Mouse (Mus musculus) forebrain, embryonic 11.5 days (tissue): Measurements from ENCODE around the gene Ssh3. TPM values are rescaled to one million over a fixed set of nuclear protein-coding genes. Genes with fewer than 3 reads are reported as not detected.

Experiments
- ATAC-seq: fragments of 200-750 bp; cut with Nextera tagmentation; replicated peaks from 2 replicates; pipeline ENCODE4 v1.8.0; 2017; ENCODE audit warnings: moderate TSS enrichment; ENCODE audit not compliant: low FRiP score
- DNase-seq: peaks from one replicate; pipeline ENCODE4 v3.0.0-alpha.2; 2017; ENCODE audit warnings: low spot score
- H3K27ac ChIP-seq: fragments of 300-500 bp; sonication (generic); 2 replicates; pipeline ENCODE4 v1.5.1; 2014; ENCODE audit warnings: low read depth, low read length
- H3K27me3 ChIP-seq: fragments of 300-500 bp; sonication (generic); 2 replicates; pipeline ENCODE4 v1.6.1; 2014; ENCODE audit warnings: mild to moderate bottlenecking, low read length, mixed read lengths; ENCODE audit not compliant: control insufficient read depth, insufficient read depth
- H3K36me3 ChIP-seq: fragments of 300-500 bp; sonication (generic); 2 replicates; pipeline ENCODE4 v1.6.1; 2014; ENCODE audit warnings: mild to moderate bottlenecking, low read length, moderate library complexity, mixed read lengths; ENCODE audit not compliant: control insufficient read depth, insufficient read depth
- H3K4me1 ChIP-seq: fragments of 300-500 bp; sonication (generic); replicated peaks from 2 replicates; pipeline ENCODE4 v1.6.1; 2014; ENCODE audit warnings: low read length, mixed read lengths; ENCODE audit not compliant: control insufficient read depth, insufficient read depth
- H3K4me2 ChIP-seq: fragments of 300-500 bp; sonication (generic); 2 replicates; pipeline ENCODE4 v1.6.1; 2014; ENCODE audit warnings: low read depth, mild to moderate bottlenecking, low read length, moderate library complexity, mixed read lengths; ENCODE audit not compliant: severe bottlenecking
- H3K4me3 ChIP-seq: fragments of 300-500 bp; sonication (generic); 2 replicates; pipeline ENCODE4 v1.5.1; 2014; ENCODE audit warnings: low read depth, low read length
- H3K9ac ChIP-seq: fragments of 300-500 bp; sonication (generic); 2 replicates; pipeline ENCODE4 v1.6.1; 2014; ENCODE audit warnings: low read length
- H3K9me3 ChIP-seq: fragments of 300-500 bp; sonication (generic); 2 replicates; pipeline ENCODE4 v1.6.1; 2016; ENCODE audit warnings: low read length, mixed read lengths; ENCODE audit not compliant: control insufficient read depth
- WGBS: fragments of 180-500 bp; shearing (Covaris S2); extraction: QIAGEN DNeasy Blood & Tissue Kit; methylation state at CpG from one replicate; pipeline ENCODE4 v1.1.7; 2014; 5-methylcytosine and 5-hydroxymethylcytosine counted together
- polyA plus RNA-seq: library from polyadenylated mRNA; unstranded; fragments of >200 nt; fragmentation: Nextera tagmentation; extraction: Ambion mirVana; gene quantifications from 2 replicates; pipeline ENCODE4 v1.2.1, GENCODE M21; 2014

Gene Ssh3
- polyA plus RNA-seq, 1 experiment from 2014 or later = 3.3 TPM

DNA sequence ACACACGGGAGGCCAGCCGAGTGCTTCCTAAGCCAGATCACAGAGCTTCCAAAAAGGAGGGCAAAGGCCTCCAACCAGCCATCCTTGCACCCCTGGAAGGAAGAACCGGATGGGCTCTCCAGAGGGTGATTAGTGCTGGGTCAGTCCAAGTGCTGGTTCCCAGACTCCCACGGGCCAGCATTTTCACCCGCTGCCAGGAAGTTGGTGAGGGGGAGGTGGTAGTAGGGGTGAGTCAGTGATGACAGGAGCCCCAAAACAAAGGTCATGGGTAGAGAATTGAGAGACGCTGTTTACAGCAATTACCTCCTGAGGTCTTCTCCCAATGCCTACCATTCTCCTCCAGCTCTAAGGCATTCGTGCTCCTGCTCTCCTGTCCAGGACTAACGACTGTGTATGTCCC, 38.6 kb downstream of the Ssh3 start:
- Histone ChIP-seq H3K9me3 (no peaks in the 10 kb centered on the region), H3K27ac (no peak overlapping the region), H3K4me2 (no peak overlapping the region), H3K9ac (no peak overlapping the region), H3K27me3 (no peaks in the 10 kb centered on the region), H3K36me3 (no peaks in the 10 kb centered on the region), H3K4me1 (no peaks in the 10 kb centered on the region; the same call in 1 of the 2 replicates), H3K4me3 (no peak overlapping the region)
- ATAC-seq = no peak
- DNase-seq = no peak
- 77% methylated on average over 8 of the region's 8 CpGs for WGBS

DNA sequence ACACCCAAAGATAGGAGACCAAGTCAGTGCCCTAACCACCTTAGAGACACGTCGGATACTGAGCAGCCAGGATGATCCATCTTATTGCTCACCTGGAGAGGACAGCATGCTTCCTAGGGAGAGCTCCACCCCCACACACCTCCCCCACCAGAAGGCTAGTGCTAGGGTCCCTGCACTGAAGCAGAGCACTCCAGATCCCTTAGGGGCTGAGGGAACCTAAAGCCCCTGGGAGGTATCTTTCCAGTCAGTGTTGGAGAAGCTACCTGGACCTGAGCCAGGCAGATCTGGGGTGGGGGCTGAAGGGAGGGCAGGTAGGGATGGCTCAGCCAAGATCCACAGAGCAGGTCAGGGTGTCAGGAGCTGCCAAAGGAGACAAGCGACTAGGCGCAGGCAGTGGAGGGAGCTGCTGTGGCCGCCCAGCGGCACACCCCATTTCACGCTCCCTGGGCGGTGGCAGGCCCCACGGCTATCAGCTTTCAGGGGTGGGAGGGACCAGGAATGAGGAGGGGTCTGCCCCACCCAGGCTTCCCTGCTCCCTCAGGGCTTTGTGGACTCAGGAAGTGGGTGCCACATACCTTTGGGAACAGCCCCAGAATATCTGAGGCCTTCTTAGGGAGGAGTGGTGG, 39.4 kb downstream of the Ssh3 start:
- no peak for ATAC-seq
- DNase-seq = no peak
- Histone ChIP-seq H3K4me1 (no peaks in the 10 kb centered on the region; the same call in 1 of the 2 replicates), H3K4me2 (no peak overlapping the region), H3K36me3 (no peaks in the 10 kb centered on the region), H3K27ac (no peak overlapping the region), H3K9me3 (no peaks in the 10 kb centered on the region), H3K4me3 (no peak overlapping the region), H3K27me3 (no peaks in the 10 kb centered on the region), H3K9ac (no peak overlapping the region)
- WGBS = 44% methylated on average over 9 of the region's 9 CpGs

DNA sequence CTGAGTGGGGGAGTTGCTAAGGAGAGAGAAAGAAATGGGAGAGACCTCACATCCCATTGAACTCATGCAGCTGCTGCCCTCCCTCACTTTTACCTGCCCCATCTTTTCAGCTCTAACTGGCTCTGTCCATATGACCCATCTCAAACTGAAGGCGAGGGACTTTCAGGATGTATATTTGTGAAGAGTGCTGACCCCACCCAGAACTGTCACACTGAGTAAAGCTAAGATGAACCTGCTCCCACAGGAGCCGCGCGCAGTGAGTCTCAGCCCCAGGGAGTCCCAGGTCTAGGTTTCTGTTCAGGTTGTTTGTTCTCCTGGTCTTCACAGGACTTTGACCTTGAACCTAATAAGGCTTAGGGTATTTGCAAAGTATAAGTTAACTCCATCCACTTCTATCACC, 40.1 kb downstream of the Ssh3 start:
- no peaks in the 10 kb centered on the region for H3K36me3 ChIP-seq
- WGBS = 79% methylated on average over 4 of the region's 4 CpGs
- DNase-seq = no peak

DNA sequence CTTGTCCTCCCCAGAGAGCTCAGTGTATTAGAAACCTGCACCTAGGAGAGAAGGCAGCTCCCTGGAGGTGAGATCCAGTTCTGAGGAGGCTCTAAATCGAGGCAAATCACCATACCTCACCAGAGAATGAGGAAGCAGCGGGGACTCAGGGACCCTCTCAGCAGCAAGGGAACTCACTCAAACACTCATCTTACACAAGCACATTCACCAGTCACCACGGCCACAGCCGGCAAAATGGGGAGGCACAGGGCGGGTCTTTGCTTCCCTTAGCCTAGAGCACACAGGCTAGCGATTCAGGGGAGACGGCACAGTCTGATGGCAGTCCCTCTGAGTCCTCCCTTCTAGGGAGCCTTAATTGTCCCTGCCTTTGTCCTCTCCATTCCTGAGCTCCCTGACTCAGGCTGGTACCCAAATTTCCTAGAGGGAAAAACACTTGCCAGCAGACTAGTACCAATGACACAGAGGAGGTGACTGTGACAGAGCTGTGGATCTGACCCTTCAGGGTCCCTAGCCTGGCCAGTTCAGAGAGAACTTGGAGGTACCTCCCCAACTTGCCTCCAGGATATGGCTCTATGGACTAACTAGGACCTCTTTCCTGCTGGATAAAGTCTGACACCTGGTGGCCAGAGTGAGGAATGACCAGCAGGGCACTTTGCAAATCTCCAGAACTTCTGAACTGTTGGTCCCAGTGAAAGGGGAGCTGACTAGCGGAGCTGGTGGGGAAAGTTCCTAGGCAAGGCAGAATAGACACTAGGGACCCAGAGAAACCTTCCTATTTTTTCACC, 40.9 kb downstream of the Ssh3 start:
- Histone ChIP-seq H3K4me2 (no peak overlapping the region), H3K4me3 (no peak overlapping the region), H3K4me1 (no peaks in the 10 kb centered on the region; the same call in 1 of the 2 replicates), H3K36me3 (no peaks in the 10 kb centered on the region), H3K9ac (no peak overlapping the region), H3K9me3 (no peaks in the 10 kb centered on the region), H3K27me3 (no peaks in the 10 kb centered on the region), H3K27ac (no peak overlapping the region)
- WGBS = 26% methylated on average over 8 of the region's 8 CpGs
- ATAC-seq = peak; percentile 55; the same call in 1 of the 2 replicates
- DNase-seq = peak; percentile 85

More for the DNA sequence above, 40.1 kb downstream of the Ssh3 start:
- Histone ChIP-seq H3K9ac (no peak overlapping the region), H3K4me1 (no peaks in the 10 kb centered on the region; the same call in 1 of the 2 replicates), H3K4me3 (no peak overlapping the region), H3K27ac (no peak overlapping the region), H3K9me3 (no peaks in the 10 kb centered on the region), H3K27me3 (no peaks in the 10 kb centered on the region), H3K4me2 (no peak overlapping the region)
- no peak for ATAC-seq

DNA sequence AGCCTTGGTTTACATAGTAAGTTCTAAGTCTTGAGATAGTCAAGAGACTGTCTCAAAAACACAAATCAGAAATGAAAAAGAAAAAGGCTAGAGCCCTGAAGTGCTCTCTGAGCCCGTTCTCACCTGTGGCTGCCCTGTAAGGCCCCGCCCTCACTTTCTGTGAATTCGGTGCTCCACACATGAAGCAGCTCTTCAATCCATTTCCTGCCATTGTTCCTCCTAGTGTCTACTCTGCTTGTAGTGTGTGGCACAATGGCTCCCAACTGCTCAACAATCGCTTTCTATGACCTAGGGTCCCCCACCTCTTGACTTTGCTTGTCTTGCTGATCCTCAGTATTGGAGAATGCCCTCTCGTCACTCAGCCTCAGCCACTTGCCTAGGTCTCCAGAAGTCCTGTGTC, 41.5 kb downstream of the Ssh3 start:
- ATAC-seq (no peak), DNase-seq (no peak)
- no peaks in the 10 kb centered on the region for H3K36me3 ChIP-seq
- H3K4me1 ChIP-seq = no peaks in the 10 kb centered on the region; the same call in 1 of the 2 replicates
- WGBS = 69% methylated on average over 5 of the region's 5 CpGs
- no peaks in the 10 kb centered on the region for H3K9me3 ChIP-seq
- H3K9ac ChIP-seq = no peak overlapping the region
- no peak overlapping the region for H3K4me3 ChIP-seq
- no peak overlapping the region for H3K27ac ChIP-seq
- H3K27me3 ChIP-seq = no peaks in the 10 kb centered on the region
- no peak overlapping the region for H3K4me2 ChIP-seq

DNA sequence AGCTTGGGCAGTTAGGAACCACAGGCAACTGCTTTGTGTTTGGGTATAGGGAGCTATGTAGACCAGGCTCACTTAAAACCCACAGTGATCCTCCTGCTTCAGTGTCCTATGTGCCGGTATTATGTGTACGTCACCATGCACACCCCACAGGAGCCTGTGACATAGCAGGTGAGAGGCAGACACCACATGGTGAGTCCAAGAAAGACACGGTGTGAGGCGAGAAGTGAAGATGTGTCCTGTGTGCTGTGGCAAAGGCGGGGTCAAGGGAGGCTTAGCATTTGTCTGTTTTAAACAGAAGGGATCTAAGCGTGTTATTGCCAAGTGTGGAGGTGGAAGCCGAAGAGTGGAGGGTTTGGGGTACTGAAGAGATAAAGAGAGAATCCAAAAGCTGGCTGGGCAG, 42.2 kb downstream of the Ssh3 start:
- Histone ChIP-seq H3K27ac (no peak overlapping the region), H3K4me1 (no peaks in the 10 kb centered on the region), H3K27me3 (no peaks in the 10 kb centered on the region), H3K4me3 (no peak overlapping the region), H3K36me3 (no peaks in the 10 kb centered on the region), H3K9ac (no peak overlapping the region), H3K4me2 (no peak overlapping the region), H3K9me3 (no peaks in the 10 kb centered on the region)
- 90% methylated on average over 7 of the region's 7 CpGs for WGBS
- no peak for DNase-seq
- ATAC-seq = no peak

DNA sequence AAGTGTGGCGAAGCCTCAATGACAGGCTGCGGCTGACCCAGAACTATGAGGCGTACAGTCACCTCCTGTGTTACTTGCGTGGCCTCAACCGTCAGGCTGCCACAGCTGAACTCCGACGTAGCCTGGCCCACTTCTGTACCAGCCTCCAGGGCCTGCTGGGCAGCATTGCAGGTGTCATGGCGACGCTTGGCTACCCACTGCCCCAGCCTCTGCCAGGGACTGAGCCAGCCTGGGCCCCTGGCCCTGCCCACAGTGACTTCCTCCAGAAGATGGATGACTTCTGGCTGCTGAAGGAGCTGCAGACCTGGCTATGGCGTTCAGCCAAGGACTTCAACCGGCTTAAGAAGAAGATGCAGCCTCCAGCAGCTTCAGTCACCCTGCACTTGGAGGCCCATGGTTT, 46.8 kb downstream of the Ssh3 start:
- Histone ChIP-seq H3K36me3 (no peaks in the 10 kb centered on the region), H3K4me1 (peaks cover under 1% of the 10 kb centered on the region; the same call in 1 of the 2 replicates), H3K9me3 (no peaks in the 10 kb centered on the region), H3K27ac (no peak overlapping the region), H3K9ac (no peak overlapping the region), H3K4me3 (no peak overlapping the region), H3K4me2 (no peak overlapping the region), H3K27me3 (no peaks in the 10 kb centered on the region)
- ATAC-seq (no peak), DNase-seq (no peak)
- 86% methylated on average over 11 of the region's 11 CpGs for WGBS

DNA sequence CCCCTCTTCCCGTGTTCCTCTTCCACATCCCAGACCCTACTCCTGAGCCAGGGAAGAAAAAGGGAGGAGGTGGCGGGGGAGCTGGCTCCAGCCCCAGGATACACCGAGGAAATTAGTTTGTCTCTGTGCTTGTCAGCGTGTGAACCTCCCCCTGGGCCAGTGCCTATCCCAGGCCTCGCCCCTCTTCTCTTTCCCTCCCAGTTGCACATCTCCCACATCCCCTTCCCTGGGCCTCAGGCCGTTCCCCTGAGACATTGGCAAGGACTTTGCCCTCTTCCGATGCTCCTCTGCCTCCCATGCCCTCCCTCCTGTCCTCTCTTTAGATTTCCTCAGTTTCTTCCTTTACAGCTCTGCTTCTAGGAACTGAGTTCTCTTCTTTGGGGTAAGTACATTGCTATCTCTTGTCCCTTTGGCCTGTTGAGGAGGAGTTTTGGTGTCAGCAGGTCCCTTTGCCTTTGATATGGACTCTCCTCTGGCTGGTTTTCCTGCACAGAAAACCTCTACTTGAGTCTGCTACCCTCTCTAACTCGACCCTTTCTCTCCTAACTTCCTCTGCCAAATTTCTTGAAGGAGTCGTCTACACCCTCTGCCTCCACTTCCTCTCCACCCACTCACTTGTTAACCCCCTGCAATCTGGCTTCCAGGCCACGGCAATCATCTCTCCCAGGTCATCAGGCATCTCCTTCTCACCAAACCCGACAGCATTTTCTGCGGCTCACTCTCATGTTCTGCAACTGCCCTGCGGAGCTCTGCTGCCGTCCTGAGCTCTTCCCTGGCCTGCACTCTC, 47.8 kb downstream of the Ssh3 start:
- ATAC-seq (no peak), DNase-seq (no peak)
- Histone ChIP-seq H3K27me3 (peaks cover 3% of the 10 kb centered on the region), H3K4me1 (peaks cover 3% of the 10 kb centered on the region; the same call in 1 of the 2 replicates), H3K4me2 (no peak overlapping the region), H3K9ac (no peak overlapping the region), H3K27ac (no peak overlapping the region), H3K9me3 (no peaks in the 10 kb centered on the region), H3K4me3 (no peak overlapping the region), H3K36me3 (no peaks in the 10 kb centered on the region)
- 66% methylated on average over 14 of the region's 14 CpGs for WGBS
